Mouse (Mus musculus) limb, embryonic 11.5 days (tissue): ENCODE measurements around the gene Gpx2. TPM values are rescaled to one million over a fixed set of nuclear protein-coding genes. Genes with fewer than 3 reads are reported as not detected.
"Not testable (repeated sequence)": the region's sequence is repeated elsewhere in the genome, so short reads cannot be mapped to it uniquely, and the experiment has no call there.

Experiments used
- ATAC-seq: fragments of 200-750 bp; cut with Nextera tagmentation; 2 replicates; pipeline ENCODE4 v1.8.0; 2017; ENCODE audit warnings: low read depth; ENCODE audit not compliant: insufficient number of reproducible peaks, low FRiP score, low TSS enrichment
- DNase-seq: peaks from one replicate; pipeline ENCODE4 v3.0.0-alpha.2; 2015; ENCODE audit warnings: low spot score
- H3K27ac ChIP-seq: fragments of 300-500 bp; sonication (generic); replicated peaks from 2 replicates; pipeline ENCODE4 v1.5.1; 2014; ENCODE audit warnings: low read depth, mild to moderate bottlenecking, low read length
- H3K27me3 ChIP-seq: fragments of 300-500 bp; sonication (generic); 2 replicates; pipeline ENCODE4 v1.6.1; 2014; ENCODE audit warnings: mild to moderate bottlenecking, low read length, mixed read lengths; ENCODE audit not compliant: control insufficient read depth, insufficient read depth
- H3K36me3 ChIP-seq: fragments of 300-500 bp; sonication (generic); 2 replicates; pipeline ENCODE4 v1.6.1; 2014; ENCODE audit warnings: mild to moderate bottlenecking, low read length, moderate library complexity, mixed read lengths; ENCODE audit not compliant: control insufficient read depth, insufficient read depth
- H3K4me1 ChIP-seq: fragments of 300-500 bp; sonication (generic); 2 replicates; pipeline ENCODE4 v1.6.1; 2014; ENCODE audit warnings: low read length, mixed read lengths; ENCODE audit not compliant: control insufficient read depth, insufficient read depth
- H3K4me2 ChIP-seq: fragments of 300-500 bp; sonication (generic); 2 replicates; pipeline ENCODE4 v1.6.1; 2014; ENCODE audit warnings: low read depth, mild to moderate bottlenecking, moderate library complexity; ENCODE audit not compliant: severe bottlenecking
- H3K4me3 ChIP-seq: fragments of 300-500 bp; sonication (generic); 2 replicates; pipeline ENCODE4 v1.5.1; 2014; ENCODE audit warnings: low read depth, low read length
- H3K9ac ChIP-seq: fragments of 300-500 bp; sonication (generic); 2 replicates; pipeline ENCODE4 v1.6.1; 2014; ENCODE audit warnings: mild to moderate bottlenecking, low read length
- H3K9me3 ChIP-seq: fragments of 300-500 bp; sonication (generic); 2 replicates; pipeline ENCODE4 v1.6.1; 2016; ENCODE audit warnings: low read length; ENCODE audit not compliant: control insufficient read depth
- WGBS: fragments of 180-500 bp; shearing (Covaris S2); extraction: QIAGEN DNeasy Blood & Tissue Kit; methylation state at CpG from one replicate; pipeline ENCODE4 v1.1.7; 2014; 5-methylcytosine and 5-hydroxymethylcytosine counted together
- polyA plus RNA-seq: library from polyadenylated mRNA; unstranded; fragments of >200 nt; fragmentation: Nextera tagmentation; extraction: Ambion mirVana; gene quantifications from 2 replicates; pipeline ENCODE4 v1.2.1, GENCODE M21; 2014

Gpx2 gene
- polyA plus RNA-seq, 1 experiment from 2014 or later, result 5.2 TPM

GRCm38 (mm10) chr12:76798008-76798720 is 2.8 kb upstream of the Gpx2 start:
- 82% methylated on average over 5 of the region's 5 CpGs for WGBS
- DNase-seq (no peak), ATAC-seq (no peak)

GRCm38 (mm10) chr12:76796938-76797539 is 1.7 kb upstream of the Gpx2 start:
- no peaks in the 10 kb centered on the region for H3K27me3 ChIP-seq
- H3K27ac ChIP-seq, result no peak overlapping the region
- H3K9ac ChIP-seq, result no peak overlapping the region
- ATAC-seq (no peak), DNase-seq (no peak)
- no peaks in the 10 kb centered on the region for H3K36me3 ChIP-seq
- H3K9me3 ChIP-seq, result no peaks in the 10 kb centered on the region
- no peak overlapping the region for H3K4me3 ChIP-seq
- 82% methylated on average over 7 of the region's 7 CpGs for WGBS
- H3K4me2 ChIP-seq, result no peak overlapping the region
- no peaks in the 10 kb centered on the region for H3K4me1 ChIP-seq

More at GRCm38 (mm10) chr12:76798008-76798720, 2.8 kb upstream of the Gpx2 start:
- Histone ChIP-seq H3K9me3 (no peaks in the 10 kb centered on the region), H3K9ac (no peak overlapping the region), H3K4me2 (no peak overlapping the region), H3K36me3 (no peaks in the 10 kb centered on the region), H3K27ac (no peak overlapping the region), H3K4me1 (no peaks in the 10 kb centered on the region), H3K27me3 (no peaks in the 10 kb centered on the region), H3K4me3 (no peak overlapping the region)

- not testable (repeated sequence) for H3K4me2 ChIP-seq, H3K27me3 ChIP-seq, ATAC-seq, H3K9ac ChIP-seq, H3K27ac ChIP-seq, DNase-seq, H3K4me1 ChIP-seq, H3K4me3 ChIP-seq, H3K36me3 ChIP-seq, H3K9me3 ChIP-seq
- WGBS, result 32% methylated on average over 13 of the region's 14 CpGs
Observed at GRCm38 (mm10) chr12:76792540-76792939, 2.8 kb downstream of the Gpx2 start.

- Histone ChIP-seq H3K27me3 (no peaks in the 10 kb centered on the region), H3K27ac (no peak overlapping the region), H3K9ac (no peak overlapping the region), H3K4me2 (no peak overlapping the region), H3K4me1 (no peaks in the 10 kb centered on the region), H3K4me3 (no peak overlapping the region), H3K9me3 (no peaks in the 10 kb centered on the region), H3K36me3 (no peaks in the 10 kb centered on the region)
- no peak for DNase-seq
- ATAC-seq, result no peak
- WGBS, result 69% methylated on average over 8 of the region's 8 CpGs
Observed at GRCm38 (mm10) chr12:76790446-76791084, 4.8 kb downstream of the Gpx2 start.

GRCm38 (mm10) chr12:76784056-76784619 is 11.2 kb downstream of the Gpx2 start:
- ATAC-seq, result no peak
- Histone ChIP-seq H3K4me1 (no peaks in the 10 kb centered on the region), H3K27me3 (no peaks in the 10 kb centered on the region), H3K36me3 (no peaks in the 10 kb centered on the region), H3K4me2 (no peak overlapping the region), H3K27ac (no peak overlapping the region), H3K9ac (no peak overlapping the region), H3K4me3 (no peak overlapping the region), H3K9me3 (no peaks in the 10 kb centered on the region)
- 70% methylated on average over 10 of the region's 10 CpGs for WGBS
- DNase-seq, result no peak

- ATAC-seq, result no peak
- Histone ChIP-seq H3K9ac (no peak overlapping the region), H3K27me3 (no peaks in the 10 kb centered on the region), H3K4me2 (no peak overlapping the region), H3K27ac (no peak overlapping the region), H3K36me3 (no peaks in the 10 kb centered on the region), H3K4me3 (no peak overlapping the region), H3K9me3 (no peaks in the 10 kb centered on the region), H3K4me1 (no peaks in the 10 kb centered on the region)
- WGBS, result 75% methylated on average over 12 of the region's 12 CpGs
- DNase-seq, result no peak
Observed at GRCm38 (mm10) chr12:76780639-76781468, 14.5 kb downstream of the Gpx2 start.

GRCm38 (mm10) chr12:76779951-76780350 is 15.4 kb downstream of the Gpx2 start:
- Histone ChIP-seq H3K27ac (no peak overlapping the region), H3K4me3 (no peak overlapping the region), H3K4me2 (no peak overlapping the region), H3K27me3 (no peaks in the 10 kb centered on the region), H3K36me3 (no peaks in the 10 kb centered on the region), H3K9ac (no peak overlapping the region), H3K4me1 (no peaks in the 10 kb centered on the region), H3K9me3 (no peaks in the 10 kb centered on the region)
- WGBS, result 84% methylated on average over 5 of the region's 5 CpGs
- DNase-seq (no peak), ATAC-seq (no peak)
